Mouse (Mus musculus): ENCODE data around the gene Nebl.

Gene Nebl

DNA sequence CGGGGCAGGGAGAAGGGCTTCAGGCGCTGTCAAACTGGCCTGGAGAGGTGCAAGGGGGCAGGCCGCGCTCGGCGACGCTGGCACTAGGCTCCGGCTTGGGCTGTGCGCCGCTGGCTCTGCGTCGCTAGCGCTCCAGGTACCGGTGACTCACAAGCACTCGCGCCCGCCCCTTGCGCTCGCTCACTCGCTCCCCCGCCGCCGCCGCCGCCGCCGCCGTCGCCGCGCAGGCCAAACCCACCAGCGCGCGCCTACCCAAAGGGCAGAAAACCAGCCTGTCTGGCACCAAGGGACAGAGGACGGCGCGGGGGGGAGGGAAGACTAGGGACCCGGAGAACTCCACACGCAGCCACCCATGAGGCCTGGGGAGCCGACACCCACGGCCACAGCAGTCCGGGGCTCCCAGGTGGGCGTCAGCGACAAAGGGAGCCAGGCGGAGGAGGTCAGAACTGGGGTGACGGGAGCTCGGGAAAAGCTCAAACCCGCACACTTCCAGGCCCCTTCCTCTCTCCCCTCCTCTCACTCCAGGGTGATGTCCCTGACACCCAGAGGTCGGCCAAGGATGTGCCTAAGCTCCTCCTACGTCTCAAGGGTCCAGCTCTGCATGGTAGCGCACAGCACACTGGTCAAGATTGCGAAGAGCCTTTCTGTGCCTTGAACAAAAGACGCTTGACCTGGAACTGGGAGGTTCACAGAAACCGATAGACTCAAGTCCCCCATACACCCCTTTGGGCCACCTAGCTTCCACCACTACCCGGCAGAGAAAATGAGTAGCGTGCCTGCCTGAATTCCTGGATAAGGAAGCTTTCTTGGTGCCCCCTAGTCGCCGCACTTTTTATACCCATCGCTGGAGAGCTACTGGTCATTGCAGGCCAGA is at the start of gene Nebl:
Nebl (minus strand) TSS at position 508 of the 874 bp plus-strand sequence.
- peak; percentile 66 for DNase-seq

DNA sequence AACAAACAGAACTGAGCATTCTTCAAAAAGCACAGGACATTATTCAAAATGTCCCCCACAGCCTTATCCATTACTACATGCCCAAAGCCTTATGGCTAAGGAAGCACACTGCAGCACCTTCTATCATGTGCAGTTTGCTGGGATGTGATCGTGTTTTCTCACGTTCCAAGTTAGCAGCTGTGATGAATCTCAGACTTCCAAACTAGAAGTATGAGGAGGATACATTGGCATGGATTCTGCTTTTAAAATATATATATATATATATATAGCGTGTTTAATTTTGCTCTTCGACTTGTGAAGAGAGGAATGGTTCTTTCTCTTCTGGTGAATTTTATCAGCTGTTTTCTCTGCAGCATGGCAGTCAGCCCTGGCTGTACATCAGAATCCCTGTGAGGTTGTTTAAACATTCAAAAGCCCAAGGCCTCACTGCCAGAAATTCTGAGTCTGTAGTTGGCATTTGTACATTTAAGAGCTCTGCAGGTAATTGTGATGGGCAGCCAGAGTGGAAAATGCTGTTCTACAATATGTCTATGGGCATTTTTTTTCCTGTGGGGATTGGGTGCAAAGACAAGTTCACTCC is 39.1 kb upstream of the Nebl start:
- peak; percentile 21 for DNase-seq

DNA sequence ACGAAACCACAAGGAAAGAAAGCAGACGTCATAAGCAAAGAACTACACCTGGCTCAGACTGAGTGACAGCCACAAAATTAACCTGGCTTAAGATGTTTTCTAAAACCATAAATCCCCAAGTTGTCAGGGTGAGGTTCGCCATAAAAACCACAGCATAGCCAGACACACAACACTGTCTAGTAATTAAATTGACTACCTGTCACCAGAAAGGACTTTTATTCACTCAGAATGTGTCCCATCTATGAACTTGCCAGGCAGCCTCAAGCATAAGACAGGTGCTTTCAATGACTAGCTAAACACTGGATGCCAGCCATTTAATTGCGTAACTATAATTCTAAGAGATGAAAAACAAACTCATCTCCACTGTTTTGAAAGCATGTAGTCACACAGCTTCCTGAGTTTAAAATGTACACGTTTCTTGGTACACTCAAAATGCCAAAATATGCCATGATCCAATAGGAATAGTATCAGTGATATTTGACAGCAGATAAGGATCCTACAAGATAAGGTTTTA is 38.0 kb upstream of the Nebl start:
- no peak for DNase-seq

DNA sequence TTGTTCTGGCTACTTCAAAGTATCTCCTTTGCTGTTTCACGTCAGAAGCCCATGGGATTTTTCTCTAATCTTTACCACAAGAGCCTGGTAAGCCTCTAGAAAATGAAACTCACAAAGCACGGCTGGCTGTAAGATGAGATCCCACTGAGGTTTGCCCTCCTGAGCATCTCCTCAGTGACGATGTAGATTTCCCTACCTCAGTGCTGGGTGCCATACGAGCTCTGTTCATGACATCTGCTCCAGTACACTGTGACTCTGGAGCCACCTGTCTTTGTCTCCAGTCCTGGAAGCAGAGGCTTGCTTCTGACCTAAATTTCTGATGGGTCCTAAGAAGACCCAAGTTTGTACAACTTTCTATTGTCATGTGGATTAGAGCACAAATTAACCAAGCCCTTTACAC is 25.0 kb upstream of the Nebl start:
- DNase-seq = no peak

DNA sequence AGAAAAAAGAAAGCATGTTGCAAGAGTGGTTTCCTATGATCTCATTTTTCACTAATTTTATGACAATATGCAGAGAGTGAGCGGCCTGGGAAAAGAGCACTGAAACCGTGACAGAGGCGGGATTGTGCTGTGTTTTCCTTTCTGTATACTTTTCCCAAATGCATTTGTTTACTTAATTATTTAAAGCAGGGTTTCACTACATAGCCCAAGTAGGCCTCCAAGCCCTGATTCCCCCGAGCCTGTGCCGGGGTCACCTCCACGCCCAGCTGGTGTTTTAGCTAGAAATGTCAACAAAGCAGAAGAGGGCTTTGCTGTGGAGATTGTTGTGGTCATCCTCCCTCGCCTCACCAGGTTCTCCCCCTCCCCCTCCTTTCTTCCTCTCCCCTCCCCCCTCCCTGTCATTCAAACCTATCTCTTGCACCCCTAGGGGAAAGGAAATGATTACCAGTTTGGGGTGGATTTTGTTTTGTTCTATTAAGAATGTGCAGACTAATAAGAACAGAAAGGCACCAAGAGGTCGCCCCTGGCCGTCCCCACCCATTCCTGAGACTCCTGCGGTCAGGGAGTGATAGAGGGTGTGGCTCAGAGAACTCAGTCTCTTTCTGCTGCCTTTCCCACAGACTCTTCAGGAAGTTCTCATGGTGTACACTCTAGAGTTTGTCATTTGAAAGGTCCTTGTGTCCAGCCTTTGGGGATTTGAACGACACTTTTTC is 10.9 kb upstream of the Nebl start:
- DNase-seq = no peak

DNA sequence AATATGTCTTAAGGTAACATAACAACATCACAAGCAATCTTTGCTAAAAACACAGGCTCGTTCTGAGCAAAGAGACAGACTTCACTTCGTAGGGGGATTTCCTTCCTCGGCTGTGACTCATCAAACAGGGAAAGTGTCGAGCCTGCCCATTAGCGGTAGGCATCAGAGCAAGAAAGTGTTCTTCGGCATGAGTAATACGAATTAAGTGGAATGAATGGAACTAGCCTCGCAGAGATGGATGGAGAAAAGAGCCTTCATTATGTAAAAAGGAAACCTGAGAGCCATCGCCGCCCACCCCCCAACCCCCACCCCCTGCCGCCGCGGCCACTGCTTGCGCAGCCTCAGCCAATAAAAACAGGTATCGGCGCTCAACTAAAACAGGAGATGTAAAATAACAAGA is 10.3 kb upstream of the Nebl start:
- DNase-seq = no peak

DNA sequence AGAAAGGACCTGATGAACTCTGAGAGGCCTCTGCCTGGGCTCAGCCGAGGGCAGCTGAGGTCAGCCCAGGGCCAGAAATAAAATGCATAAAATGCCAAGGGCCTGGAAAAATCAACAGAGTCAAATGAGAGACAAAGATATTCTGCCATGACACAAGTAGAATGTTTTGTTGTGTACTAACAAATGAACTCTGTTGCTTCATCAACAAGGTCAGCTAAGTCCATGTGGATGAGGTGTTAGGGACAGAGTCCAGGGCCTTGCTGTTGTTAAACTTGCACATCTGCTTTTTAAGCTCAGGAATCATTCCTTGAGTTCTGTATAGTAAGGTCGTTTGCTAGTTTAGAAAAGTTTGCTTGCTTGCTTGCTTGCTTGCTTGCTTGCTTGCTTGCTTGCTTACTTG is 9.2 kb upstream of the Nebl start:
- DNase-seq = no peak

DNA sequence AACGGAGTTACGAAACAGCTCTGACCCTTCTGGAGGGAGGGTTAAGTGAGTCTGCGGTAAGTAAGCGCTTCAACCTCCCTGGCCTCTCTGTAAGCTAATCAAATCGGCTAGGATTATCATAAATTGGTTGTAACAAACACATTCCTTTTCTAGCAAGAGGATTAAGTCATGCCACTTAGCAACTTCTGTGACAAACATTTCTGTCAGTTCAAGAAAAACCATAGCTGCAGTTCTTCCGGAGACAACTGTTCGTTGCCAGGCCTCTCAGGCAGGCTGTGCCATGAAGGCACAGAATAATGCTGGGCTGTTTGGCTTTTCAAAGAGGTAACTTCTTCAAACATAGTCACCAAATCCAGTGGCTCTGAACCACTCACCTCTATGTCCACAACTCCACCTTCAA is 946 bp upstream of the Nebl start:
- no peak for DNase-seq

DNA sequence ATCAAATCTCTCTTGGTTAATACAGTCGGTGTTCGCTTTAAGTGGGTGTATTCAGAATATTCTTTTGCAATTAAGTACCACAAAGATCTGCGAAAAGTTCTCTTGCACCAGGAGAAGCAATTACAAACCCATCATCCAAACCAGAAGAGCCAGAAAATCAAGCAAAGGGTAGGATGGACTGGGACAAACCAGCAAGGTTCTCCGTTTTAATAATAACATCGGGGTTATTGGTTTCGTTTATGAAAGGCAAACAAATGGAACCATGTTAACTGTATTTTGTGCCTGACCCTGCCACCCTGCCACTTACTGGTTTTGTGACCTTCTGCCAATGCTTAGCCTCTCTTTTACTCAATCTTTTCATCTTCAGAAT is 552 bp upstream of the Nebl start:
- DNase-seq = no peak

DNA sequence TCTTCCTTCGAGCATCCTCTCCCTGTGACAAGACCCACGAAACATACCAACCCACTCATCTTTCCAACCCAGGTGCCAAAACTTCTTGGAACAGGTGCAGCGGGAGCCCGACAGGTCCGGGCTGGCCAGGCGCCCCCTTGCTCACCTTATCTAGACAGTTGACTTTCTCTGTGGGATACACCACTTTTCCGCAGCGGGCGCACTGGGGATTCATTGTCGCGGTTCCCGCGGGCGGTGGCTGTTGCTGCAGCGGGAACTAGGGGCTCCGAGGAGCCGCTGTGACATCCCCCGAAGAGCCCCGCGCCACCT is 662 bp downstream of the Nebl start:
- DNase-seq = peak; percentile 60

DNA sequence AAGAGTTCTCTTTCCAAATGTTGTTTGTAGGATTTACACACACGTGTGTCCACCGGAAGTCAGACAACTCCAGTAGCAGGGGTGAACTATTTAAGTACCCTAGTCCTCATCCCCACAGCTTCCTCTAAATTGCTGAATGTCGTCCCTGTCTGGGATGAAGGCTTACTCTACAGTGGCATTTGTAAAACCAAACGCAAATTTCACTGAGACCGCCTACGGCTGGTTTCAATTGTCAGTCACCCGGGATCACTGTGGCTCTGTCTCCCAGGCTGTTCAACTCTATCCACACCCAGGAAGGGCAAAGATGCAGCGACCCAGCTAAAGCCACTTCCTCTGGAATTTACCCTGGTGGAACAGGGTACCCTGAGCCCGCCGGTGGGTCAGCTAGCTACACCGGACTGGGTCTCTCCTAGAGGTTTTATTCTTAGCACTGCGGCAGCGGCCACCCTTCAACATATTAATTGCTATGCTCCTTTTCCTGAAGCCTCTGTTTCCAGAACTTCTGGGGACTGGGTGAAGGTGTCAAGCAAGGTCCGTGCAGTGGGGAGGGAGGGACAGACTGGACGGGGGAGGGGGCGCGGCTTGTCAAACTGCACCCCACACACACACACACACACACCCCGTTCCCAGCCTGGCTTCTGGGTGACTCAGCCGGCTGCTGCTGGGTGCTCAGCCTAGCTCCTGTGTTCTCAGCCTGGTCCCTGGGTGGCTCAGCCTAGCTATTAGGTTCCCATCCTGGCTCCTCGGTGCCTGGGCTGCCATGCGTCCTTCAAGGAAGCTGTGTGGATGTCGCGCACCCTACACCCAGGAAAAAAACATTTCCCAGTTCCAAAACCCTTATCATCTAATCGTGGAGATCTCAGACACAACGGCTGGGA is 1.3 kb downstream of the Nebl start:
- DNase-seq = peak; percentile 44

DNA sequence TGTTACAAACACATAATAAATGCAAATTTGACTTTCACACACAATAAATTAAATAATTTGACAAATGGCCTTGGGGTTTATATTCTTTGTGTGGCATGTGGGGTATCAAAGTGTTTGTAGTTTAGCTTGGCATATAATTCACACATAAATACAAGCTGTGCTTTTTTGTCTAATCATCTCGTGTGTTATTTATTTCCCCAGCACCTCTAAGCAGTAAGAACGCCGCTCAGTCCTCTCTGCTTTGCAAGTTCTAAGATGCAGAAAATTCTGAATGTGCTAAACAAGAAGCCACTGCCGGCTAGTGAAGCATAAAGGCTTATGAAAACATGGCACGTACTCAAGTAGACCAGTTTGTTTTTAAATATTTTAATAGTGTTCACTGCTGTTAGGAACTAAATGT is 6.9 kb downstream of the Nebl start:
- DNase-seq = no peak

DNA sequence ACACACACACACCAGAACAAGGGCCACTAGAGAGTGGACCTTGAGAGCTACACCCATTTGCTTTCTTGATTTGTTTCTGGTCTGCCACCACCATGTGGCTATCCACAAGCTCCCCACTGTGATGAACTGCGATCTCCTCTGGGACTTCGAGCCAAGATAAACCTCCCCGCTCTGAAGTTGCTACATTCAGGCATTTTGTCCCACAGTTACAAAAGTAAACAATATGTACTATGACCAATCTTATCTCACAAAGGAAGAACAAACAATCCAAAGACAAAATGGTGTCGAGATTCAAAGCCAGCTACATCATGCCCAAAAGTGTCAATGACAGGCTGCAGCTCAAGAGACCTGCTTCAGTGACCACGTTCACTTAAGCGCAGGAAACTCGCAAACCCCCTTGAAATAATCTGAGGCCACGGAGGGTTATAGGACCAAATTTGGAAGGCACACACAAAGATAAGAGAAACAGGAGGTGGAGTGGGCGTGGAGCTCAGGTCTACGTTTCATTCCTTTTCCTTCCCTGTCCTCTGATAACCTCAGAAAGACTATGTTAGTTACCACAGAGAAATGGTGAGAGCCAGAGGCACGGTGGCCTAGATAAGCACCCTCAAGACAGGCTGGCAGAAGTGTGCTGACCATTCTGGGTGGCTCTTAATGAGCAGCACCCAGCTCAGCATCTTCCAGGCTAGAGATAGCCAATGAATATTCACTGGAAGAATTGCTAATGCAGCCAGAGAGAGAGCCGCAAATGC is 7.8 kb downstream of the Nebl start:
- no peak for DNase-seq

DNA sequence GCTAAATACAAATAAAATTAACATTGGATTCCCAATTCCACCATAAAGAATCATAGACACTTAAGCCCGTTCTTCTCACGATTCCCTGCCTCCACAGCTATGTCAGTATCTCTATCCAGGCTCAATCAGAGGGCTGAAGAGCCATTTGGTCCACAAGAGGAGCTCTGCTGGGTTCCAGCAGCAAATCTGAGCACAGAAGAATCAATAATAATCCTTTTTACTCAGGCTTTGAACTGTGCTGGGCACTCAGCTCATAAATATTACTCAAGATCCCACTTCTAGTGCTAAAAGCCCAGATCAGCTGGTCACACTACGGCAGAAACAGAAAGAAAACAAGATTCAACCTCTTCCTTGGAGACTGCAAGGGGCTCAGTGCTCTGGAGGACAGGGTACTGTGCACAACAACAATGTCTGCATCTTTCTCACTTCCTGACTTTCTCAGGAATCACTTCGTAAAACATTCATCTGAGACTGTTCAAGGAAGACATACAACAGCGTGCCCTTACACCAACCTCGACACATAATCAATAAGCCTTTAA is 10.0 kb downstream of the Nebl start:
- no peak for DNase-seq

DNA sequence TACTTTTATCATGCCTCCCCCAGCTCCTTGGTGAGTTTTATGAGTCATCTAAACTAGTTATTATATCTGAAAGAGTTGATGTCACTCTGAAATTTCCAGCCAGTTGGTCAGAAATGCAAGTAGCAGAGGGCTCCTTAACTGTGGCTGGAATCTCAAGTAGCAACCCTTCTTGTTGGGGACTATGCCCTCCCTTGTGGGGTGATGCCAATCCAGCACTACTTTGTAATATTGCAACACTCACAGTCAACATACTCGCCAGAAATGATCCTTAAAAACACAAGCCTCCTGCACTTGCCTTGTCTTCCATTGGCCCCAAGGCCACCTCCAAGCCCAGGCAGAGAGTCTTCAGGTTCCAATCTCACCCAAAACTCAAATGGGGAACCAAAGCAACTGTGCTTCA is 13.0 kb downstream of the Nebl start:
- DNase-seq = no peak

DNA sequence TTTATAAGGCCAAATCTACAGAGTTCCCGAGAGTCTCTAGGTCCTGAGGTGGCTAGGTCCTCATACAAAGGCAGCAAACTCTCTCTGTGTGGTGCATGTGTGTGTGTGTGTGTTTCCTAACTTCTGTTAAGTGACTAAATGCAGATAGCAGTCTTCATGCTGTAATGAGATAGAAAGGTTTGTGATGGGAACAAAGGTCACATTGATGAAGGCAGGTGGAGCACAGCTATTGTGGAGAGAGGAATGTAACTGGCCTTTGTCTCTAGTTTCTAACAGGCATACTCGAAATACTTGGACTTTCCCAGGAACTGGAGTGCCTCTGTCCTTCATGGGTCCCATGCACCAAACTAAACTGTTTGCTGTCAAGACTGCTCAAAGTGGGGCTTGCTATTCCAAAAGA is 14.1 kb downstream of the Nebl start:
- no peak for DNase-seq

DNA sequence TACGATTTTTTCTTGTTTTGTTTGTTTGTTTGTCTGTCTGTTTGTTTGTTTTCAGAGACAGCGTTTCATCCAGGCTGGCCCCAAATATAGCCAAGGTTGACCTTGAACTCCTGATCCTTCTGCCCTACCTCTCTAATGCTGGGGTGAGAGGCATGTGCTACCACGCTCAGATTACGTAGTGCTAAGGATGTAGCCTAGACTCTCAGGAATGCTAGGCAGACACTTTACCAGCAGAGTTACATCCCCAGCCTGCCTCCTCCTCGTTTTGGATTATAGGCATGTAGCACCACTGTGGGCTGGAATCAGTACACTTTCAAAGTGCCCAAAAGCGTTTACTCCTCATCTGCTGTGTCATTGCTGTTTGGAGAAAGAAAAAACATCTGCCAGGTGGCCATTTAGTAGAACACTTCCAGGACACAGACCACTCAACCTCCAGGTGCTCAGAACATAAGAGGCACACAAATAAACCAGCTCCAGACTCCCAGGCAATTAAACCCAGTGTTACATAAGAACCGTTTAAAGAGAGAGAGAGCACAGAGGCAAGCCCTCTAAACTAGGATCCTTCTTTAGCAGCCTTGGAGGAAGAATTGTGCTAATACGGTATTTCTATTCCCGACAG is 16.0 kb downstream of the Nebl start:
- no peak for DNase-seq

DNA sequence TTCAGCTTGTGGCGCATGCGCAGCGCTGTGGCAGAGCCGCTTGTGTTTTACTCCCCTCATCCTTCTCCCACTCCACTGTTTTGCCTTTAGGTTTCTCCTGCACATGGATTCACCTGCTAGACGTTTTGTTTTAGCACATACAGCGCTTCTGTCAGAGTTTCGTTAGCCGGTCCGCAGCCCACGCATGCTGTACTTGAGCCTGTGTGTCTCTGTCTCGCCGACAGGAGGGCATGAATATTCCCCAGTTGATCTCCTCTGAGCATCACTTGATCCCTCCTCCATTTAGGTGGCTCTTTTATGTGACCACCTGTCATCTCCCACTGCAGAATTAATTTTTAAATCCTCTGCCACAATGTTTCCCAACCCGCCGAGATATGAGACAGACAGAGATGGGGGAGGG is 16.6 kb downstream of the Nebl start:
- DNase-seq = no peak

DNA sequence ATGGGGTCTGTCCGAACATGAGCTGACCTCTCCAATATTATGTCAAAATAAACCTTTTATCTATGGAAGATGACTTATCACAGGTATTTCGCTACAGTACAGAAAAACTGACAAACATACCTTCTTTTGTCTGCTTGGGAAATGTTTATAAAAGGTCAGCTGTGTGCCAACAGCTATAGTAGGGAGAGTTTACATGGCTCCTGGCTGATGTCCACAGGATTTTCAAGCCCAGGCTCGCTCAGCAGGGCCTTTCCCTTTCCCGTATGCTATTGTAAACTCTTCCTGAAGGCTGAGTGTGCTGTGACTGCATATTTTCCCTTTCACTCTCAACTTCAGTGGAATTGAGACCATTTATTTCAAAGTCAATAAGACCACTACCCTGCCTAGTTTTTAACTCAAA is 17.1 kb downstream of the Nebl start:
- no peak for DNase-seq

DNA sequence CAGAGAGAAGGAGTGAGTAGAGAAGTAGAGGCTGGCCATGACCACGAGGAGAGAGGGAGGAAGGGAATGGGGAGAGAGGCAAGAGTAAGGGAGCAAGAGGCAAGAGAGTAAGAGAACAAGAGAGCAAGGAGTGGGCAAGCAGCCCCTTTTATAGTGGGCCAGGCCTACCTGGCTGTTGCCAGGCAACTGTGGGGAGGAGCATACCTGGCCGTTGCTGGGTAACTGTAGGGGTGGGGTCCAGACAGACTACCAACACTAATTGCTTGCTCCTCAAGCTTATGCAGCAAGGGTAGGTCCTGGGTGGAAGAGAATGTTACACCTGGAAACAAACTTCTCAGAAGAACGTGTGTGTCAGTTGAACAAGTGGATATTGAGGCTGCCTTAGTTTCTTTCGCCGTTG is 20.0 kb downstream of the Nebl start:
- no peak for DNase-seq

DNA sequence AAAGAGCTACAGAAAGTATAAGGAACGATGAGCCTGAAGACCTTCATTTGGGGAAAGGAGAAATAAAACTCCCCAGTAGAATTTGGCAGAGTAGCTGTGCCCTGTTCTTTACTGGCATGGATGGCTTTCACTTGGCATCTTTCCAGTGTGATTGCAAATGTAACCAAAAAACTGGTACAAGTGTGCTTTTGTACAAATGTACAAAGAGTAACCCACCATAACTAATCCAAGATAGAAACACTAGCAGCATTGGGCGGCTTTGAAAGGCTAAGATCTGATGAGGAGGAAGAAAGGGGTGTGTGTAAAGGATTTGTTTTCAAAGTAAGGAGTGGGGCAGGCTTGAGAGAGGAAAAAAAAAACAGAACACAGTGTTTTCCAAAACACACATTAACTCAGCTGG is 21.2 kb downstream of the Nebl start:
- no peak for DNase-seq

DNA sequence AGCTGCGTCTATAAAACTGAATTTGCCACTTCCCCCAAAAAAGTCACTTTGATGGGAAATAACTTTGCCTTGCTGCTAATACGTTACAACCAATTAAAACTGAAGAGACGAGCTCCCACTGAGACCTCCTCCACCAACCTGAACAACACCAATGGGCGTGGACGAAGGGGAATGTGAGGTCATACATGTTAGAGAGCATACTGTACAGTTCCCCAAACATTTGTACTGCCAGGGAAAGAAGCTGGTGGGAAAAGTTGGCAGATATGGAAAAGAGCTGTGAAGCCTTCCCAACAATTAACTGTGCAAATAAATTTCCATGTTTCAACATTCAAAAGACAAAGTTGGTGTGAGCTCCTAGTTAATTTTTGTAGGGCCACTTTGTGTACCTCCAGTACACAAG is 25.3 kb downstream of the Nebl start:
- DNase-seq = no peak

All from right cerebral cortex, postnatal 4 days (tissue).